Mouse (Mus musculus) heart, adult 11 months (tissue): ENCODE data around the gene Iqsec1.
"Not testable (repeated sequence)": the region's sequence is repeated elsewhere in the genome, so short reads cannot be mapped to it uniquely, and the experiment has no call there.

Experiments
- DNase-seq: peaks from one replicate; pipeline ENCODE4 v3.0.0; 2022

Gene Iqsec1

DNA sequence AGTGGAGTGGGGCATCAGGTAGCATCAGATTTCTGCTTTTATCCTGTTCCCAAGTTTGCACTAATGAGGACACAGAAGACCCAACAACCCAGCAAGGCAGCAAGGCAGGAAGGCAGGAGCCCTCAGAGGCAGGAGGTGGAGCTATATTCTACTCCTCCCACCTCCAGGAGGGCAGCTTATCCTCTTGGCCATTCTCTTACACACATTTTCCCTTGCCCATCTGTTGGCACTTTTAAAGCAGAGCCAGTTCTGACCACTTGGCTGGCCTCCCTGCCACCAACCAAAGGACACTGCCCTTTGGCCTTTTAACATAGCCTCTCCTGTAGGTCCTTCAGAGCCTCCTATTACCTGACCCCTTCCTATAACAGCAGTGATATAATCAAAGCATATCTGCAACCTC is 286.3 kb downstream of the Iqsec1 start:
- DNase-seq = no peak

DNA sequence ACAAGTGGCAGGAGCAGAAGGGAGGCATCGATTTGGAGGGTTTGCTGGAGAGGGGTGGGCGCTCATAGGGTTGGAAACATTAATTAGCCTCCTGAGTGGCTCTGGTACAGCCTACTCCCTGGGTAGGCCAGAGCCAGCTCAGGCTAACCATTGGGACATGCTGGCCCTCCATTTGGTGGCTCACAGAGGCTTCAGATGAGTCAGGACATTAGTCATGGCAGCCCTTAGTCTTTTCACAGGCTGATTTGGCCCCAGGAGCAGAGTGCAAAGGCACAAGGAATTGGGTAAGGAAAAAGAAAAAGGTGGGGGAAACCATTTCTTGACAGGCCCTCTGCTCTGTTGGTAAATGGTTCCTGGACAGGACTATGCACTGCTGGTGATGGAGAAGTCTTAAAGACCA is 287.1 kb downstream of the Iqsec1 start:
- DNase-seq = no peak

DNA sequence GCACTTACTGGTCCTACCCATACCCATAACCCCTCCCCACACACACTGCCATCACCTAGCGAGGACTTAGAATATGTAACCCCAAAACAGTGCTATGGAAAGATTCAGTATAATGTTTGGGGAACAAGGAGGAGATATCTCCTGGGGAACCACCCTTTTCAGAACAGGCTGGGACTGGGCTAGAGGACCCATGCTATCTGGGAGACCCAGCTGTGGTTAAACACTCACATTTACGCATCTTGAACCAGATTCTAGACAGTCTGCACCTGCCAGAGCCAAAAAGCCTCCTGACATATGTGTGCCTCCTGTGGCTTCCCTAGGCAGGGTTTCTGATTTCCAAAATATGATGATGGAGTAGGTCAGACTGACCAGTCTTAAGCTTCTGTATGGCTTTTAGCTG is 287.7 kb downstream of the Iqsec1 start:
- no peak for DNase-seq

DNA sequence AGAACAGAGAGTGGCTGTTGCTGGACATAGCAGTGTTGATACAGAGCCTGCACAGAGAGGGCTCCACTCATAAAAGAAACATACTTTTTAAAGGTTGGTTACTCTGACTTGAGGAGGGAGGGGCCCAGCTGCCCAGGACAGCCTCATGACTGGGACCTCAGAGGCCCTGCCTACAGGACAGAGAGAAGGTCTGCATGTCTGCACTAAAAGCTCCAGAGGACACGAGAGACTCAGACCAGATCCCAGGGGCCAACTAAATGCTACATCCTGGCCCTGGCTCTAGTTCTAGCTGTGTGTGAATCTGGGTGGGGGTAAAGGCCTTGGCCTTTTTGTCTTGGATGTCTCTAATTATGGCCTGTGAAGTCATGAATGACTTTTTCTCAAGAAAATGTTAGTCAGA is 288.4 kb downstream of the Iqsec1 start:
- peak; percentile 95 for DNase-seq

DNA sequence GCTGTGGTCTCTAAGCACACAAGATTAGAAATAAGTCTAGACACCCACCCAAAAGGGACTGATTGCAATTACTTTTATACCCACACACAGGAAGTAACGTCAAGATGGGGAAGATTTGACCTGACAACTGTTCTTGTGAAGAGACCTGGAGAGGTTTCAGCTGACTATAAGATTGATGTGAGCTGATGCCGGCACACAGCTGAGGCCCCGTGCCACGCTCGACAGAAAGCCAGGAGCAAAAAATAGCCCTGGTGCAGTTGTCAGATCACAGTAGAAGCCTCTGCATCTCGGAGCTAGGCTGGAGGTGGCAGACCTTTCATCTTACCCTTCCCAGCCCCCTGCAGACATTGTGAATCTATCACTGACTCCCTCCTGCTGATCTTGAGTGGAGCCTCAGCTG is 289.6 kb downstream of the Iqsec1 start:
- no peak for DNase-seq

DNA sequence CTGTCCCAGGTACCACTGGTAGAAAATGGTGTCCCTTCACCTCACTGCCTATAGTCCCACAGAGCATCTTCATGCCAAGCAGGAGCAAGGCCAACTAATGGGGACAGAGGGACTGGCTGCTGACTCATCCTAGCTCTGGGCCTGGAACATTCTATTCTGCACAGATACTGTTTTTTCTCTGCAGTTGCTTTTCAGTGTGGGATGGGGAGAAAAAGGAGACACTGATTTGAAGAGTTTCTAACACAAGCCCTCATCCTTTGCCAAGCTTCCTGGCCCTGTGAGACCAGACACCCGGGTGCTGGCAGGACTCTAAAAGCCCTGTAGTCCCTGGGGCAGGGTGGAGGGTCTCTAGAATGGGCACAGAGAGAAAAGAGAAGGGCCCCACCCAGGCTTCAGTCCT is 292.7 kb downstream of the Iqsec1 start:
- peak; percentile 96 for DNase-seq

DNA sequence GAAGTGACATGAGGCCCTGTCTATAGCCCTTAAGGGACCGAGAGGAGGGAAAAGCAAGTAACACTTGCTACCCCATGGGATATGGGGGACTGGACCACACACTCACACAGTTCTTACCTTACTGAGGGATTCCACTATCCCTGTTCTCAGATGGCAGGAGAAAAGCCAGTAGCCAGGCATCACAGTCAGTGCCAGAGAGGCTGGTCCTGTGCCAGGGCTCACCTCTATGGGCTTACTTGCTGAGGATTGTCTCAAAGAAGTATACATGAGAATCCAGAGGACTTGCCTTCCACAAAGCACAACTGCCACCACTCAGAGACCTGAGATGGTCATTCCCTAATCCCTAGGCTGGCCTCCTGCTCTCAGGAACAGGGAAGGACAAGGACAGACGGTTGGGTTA is 296.1 kb downstream of the Iqsec1 start:
- DNase-seq = no peak

DNA sequence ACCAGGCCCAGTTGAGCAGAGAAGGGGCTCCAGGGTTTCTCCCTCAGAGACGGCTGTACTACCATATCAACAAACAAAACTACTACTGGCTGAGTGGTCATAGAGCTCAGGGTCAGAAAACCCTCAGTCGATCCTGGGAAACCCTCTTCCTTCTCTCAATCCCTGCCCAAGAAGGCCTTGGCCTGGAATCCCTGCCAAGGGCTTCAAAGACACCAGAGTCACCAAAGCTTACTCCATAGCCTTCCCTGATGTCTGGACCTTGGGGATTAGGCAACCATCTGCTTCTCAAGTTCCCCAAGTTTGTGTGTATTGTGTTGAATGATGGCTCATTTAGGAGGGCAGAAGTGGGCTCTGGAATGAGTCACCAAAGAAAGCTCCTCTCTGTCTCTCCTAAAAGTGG is 296.6 kb downstream of the Iqsec1 start:
- no peak for DNase-seq

DNA sequence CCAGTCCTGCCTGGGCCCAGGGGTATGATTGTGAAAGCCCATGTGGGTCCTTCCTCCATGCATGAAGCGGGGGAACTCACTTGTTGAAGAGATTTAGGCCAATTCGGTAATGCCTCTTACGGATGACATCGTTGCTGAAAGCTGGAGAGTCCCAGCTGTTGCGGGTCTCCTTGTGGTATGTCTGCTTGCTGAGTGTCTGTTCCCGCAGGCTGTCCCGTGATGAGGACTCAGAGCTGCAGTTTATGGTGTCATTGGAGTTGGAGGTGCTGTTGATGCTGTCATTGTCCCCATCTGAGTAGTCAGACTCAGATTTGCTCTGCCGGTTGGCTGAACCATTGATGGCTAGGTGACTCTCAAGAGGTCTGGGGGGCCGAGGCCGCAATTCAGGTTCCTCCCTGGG is 299.0 kb downstream of the Iqsec1 start:
- no peak for DNase-seq

DNA sequence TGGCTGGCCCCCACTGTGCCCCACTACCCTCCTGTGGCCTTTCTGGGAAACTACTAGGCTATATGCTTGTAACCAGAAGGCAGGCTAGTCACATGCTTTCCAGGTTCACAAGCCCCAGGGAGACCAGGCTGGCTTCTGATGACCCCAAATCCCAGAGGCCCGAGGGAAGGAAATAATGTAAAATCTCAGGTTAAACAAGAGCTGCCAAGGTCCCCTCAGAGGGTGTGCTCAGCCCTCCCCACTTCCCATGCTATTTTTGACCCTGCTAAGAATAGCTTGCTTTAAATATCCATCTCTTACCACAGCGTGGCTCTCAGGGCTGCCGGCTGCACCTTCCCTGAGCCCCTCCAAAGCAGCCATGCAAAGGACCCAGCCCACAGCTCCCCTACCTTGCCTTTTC is 299.7 kb downstream of the Iqsec1 start:
- peak; percentile 95 for DNase-seq

DNA sequence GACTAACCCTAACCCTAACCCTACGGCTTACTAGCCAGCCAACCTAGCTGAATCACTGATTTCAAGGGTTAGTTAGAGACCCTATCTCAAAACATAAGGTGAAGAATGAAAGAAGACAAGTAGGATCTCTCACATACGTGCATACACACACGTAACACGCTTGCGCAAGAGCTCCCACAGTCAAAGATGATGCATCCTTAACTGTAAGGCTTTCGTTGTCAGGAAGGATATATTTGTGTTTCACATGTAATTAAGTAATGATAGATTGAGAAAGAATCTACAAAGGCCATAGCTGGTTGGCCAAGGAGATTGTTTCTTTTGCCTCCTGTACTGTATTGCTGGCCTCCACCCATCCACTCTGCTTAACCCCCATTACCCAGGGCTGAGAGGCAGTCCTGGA is 300.5 kb downstream of the Iqsec1 start:
- DNase-seq = no peak

DNA sequence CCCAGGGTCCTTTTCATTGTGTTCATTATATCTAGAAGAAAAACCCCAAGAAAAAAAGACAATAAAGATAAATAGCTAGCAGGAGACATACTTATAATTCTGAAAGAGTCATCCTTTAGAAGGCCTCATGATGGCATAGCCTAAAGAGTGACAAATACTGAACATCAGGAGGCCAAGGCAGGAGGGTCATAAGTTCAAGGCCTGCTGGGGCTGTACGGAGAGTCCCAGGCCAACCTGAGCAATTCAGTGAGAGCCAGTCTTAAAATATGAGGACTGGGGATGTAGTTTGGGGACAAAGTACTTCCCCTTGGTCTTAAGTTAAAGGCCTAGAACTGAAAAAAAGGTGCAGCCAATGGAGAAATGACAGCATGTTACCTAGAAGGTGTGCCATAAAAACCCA is 301.7 kb downstream of the Iqsec1 start:
- no peak for DNase-seq

DNA sequence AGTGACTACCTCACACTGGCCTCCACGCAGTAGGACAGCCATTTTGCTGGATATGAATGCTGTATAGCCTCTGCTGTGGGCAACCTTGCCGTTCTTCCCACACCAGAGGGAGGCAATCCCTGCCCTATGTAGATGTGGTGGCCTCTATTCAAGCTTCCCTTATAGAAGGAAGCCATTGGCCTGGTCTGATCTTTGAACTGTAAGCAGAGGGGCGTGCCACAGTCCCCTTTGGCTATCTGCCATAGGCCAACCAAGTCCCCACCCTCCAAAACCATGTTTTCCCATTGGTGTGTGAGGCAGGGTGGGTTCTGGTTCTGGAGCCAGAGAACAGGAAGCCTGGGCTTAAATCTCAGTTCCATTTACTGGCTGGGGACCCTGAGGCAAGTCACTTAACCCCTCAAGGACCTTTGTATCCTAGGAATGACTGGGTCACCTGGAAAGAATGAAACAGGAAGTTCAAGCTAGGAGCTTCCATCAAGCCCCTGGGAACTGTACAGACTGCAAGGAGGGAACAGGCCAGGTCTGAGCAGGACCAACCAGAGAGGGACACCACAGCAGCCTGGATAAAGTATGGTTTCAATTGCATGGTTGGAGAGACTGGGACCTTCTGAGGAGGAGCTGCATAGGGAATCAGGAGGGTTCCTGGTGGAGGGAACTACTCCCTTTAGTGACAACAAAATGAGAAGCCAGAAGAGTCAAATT is 304.5 kb downstream of the Iqsec1 start:
- no peak for DNase-seq

DNA sequence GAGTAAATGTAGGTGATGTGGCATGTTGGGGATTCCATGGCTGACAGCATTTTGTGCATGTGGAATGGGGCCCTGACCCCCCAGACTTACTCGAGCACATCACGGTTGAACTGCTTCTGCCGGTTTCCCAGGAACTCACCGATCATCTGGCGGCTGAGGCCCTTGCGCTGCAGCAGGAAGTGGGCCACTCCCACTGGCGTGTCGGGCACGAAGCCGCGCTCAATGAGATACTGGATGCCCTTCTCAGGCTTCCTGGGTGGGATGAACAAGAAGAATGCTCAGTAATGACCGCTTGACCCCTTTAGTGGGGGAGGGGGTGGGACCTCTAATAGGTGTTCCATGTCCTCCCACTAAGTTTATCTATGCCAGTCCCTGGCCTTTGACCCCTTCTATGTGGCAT is 308.1 kb downstream of the Iqsec1 start:
- DNase-seq = no peak

DNA sequence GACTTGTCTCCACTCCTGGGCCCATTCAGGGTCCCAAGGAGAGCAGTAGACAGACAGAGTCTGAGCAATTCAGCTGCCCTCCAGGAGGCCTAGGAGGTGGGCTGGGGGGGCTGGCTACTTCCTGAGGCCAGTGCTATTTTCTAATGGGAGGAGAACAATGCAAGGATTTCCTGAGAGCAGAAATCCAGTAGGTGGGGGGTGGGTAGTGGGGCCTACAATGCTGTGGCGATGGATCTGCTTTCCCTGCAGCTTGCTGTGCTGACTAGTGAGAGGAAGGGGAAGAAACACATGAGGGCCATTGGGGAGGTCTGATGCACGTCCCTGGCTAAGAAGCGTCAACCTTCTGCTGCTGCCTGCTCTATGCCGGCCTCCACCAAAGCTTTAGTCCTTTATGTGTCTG is 309.7 kb downstream of the Iqsec1 start:
- DNase-seq = peak; percentile 95

DNA sequence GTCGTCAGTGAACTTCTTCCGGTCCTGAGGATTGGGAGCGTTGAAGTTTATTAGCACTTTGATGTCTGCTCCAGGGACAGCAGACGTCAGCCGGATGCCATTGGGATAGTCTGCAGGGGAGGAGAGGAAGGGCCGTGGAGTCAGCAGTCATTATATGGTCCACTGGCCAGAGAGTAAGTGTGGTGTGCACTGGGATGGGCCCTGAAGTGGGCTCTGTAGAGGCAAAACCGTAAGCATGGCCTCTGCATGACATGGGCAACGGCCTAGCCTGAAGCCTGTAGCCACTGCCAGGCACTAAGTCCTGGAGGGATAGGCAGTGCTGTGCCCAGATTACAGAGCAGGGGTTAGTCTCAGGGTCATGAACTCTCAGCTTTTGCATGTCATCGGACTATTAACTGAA is 319.8 kb downstream of the Iqsec1 start:
- DNase-seq = peak; percentile 73

DNA sequence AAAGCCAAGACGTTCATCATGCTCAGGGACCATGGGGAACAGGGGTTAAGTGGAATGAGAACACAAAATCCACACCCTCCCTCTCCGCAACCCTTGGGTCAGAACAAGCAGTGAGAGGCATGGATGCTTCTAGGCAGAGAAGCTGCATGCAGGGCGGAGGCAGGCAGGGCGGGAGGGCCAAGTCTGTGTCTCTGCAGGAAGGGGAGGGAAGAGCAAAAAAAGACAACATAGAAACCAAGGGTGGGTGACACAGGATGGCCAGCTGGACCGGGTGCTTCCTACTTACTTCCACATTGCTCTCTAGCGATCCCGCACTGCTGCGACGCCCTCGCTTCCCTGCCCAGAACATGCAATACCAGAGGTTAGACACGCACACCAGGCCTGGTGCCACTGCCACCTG is 324.7 kb downstream of the Iqsec1 start:
- DNase-seq = peak; percentile 92

DNA sequence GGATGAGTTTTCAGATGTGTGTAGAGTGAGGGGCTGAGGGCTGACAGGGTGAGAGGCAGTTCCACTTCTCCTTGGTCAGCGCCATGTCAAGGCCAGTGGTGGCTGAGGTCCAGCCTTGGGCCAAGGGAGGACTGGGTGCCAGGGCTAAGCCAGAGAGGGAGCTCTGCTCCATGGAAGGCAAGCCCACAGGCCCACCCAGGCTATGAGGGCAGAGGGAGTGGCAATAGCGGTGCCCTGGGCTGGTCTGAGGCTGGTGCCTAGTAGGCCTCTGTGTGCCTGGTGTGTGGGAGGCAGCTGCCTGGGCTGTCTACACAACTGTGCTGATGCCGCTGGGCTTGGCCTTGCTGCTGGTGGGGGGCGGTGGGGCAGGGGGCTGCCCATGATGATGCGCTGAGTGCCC is 326.3 kb downstream of the Iqsec1 start:
- peak; percentile 88 for DNase-seq

DNA sequence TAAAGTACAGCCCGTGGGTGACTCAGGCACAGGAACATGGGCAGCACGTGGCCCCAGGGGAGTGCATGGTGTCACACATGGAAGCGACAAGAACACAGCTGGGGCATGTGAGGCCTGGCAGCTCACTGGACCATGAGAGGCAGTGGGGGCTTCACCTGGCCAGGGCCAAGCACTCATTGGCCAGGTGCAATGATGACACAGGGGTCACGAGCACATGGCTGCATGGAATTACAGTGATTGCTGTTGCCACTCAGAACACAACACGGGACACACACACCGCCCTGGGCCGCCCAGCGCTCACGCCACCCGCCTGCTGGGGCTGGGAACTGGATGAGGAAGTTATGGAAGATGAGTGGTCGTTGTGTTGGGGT is 327.5 kb downstream of the Iqsec1 start:
- no peak for DNase-seq

DNA sequence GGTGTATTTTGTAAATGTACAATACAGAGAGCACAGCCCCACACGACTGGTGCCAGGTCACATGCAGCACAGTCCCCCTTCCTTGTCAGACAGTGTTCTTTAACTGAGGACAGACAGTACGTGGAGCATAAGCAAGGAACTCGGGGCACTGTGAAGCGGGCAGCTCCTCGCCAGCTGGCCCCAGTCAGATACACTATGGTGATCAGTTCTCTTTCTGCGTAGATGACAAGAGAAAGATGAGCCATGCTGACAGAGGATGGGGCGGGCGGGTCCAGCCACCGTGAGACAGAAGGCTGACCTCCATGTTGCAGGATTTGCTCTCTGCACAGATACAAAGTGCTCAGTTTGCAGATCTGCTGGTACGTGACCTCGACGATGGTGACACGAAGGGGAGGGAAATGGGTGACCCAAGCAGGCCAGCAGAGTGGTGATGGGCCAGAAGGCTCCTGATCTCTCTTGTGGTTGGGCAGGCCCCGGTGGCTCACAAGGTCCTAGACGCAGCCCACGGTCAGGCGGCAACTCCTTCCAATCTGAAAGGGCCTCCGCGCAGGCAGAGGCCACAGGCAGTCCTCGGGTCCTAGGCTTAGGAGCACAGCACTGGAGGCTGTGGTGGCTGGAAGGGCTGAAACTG is 328.0 kb downstream of the Iqsec1 start:
- no peak for DNase-seq

DNA sequence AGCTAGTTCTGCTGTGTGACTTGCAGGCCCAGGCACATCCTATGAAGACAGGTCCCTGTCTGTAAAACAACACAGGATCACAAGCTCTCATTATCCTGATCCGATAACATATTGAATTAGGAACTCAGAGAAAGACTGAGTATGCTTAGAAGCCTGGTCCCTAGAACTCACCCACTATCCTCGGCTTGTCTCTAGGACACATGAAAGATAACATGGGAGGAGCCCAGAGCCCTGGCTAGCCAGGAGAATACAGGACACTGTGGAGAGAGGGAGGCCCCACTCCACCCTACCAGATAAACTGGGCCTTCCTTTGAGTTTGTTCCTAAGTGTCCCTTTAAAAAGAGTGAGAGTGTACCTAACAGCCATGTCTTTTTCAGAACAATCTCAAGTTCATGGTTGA is 328.6 kb downstream of the Iqsec1 start:
- no peak for DNase-seq

DNA sequence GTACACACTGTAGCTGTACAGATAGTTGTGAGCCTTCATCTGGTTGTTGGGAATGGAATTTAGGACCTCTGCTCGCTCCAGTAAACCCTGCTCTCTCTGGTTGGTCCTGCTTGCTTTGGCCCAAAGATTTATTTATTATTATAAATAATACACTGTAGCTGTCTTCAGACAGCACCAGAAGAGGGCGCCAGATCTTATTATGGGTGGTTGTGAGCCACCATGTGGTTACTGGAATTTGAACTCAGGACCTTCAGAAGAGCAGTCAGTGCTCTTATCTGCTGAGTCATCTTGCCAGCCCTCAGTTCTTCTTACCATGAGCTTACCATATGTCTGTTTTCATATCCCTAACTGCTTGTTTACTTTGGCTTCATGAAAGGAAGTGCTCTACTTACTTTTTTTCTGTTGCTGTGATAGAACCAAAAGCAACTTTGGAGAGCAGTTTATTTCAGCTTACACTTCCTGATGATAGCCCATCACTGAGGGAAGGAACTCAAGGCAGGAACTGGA is 332.1 kb downstream of the Iqsec1 start:
- DNase-seq = not testable (repeated sequence)

DNA sequence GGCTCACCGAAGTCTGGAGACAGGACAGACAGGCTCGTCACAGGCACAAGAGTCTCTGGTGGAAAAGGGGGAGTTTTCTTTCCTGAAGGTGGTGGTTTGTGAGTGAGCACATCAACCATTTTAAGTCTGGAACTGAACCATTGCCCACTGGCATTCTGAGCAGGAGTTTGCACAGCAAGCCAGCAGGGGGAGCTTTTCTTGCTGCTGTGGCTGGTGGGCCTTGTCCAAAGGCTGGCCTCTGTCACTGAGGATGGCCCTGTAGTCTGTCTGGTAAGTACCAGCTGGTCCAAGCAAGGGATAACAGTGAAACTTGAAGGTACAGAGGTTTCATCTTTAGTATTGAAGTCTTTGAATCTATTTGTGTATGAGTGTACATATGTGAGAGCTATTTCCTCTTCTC is 334.7 kb downstream of the Iqsec1 start:
- DNase-seq = peak; percentile 93

DNA sequence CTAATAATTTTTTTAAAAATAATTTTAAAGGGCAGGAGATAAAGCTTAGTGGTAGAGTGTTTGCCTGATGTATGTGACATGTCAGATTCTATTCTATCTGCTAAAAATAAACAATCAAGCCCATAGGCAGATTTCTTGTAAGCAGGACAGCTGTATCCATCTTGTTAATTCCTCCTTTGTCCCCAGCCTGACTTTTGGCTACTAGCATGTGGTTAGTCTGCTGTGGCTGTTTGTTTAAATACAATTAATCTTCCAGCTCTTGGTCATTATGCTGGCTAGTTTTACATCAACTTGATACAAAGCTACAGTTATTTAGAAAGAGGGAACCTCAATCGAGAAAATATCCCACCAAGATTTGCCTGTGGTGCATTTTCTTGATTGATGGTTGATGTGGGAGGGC is 337.9 kb downstream of the Iqsec1 start:
- no peak for DNase-seq

DNA sequence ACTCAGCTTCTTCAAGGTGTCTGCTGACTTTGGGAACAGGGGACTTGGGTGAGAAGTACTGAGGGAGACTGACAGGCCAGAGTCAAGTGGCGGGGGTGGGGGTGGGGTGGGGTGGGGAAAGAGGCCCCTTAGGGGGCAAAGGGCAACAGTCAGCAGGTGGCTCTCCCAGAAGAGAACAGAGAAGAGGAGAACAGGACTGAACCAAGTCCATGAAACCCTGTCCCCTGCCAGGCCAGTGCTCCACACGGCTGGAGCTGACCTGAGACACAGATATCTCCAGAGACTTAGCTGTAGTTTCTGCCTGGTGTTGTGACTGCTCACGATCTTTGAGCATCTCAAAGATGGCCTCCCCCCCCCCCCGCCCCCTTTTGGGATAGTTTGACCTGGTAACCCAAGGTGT is 339.2 kb downstream of the Iqsec1 start:
- no peak for DNase-seq
